Mouse (Mus musculus): ENCODE results near the gene Sf3a3.

Gene Sf3a3

GRCm38 (mm10) chr4:124773995-124774394, 59.4 kb downstream of the Sf3a3 start:
- DNase-seq (ENCODE audit: low spot score in 2 of 2), result no peak

- no peak for DNase-seq (ENCODE audit: low spot score in 2 of 2)
These were observed 59.9 kb downstream of the Sf3a3 start for GRCm38 (mm10) chr4:124774429-124774828.

GRCm38 (mm10) chr4:124781361-124781760, 66.8 kb downstream of the Sf3a3 start:
- no peak for DNase-seq (ENCODE audit: low spot score in 2 of 2)

Data from right cerebral cortex, postnatal 10 days (tissue).